Mouse (Mus musculus) brain, embryonic 14.5 days (tissue): ENCODE results near the gene Tuba4a. TPM values are rescaled to one million over a fixed set of nuclear protein-coding genes. Genes with fewer than 3 reads are reported as not detected.

Experiments used
- DNase-seq: peaks from one replicate; pipeline ENCODE4 v3.0.0-alpha.2; 2011; ENCODE audit warnings: low read depth
- CTCF ChIP-seq: fragments of 200-500 bp; IDR thresholded peaks from 2 replicates; pipeline ENCODE4 v1.5.1; 2012; ENCODE audit warnings: inconsistent platforms, mild to moderate bottlenecking, moderate library complexity, borderline replicate concordance; ENCODE audit not compliant: insufficient read depth, insufficient read length; ENCODE audit errors: extremely low read depth
- POLR2A ChIP-seq: fragments of 200-500 bp; IDR thresholded peaks from 2 replicates; pipeline ENCODE4 v1.6.1; 2012; ENCODE audit warnings: mild to moderate bottlenecking, inconsistent platforms, borderline replicate concordance; ENCODE audit not compliant: poor library complexity, insufficient read depth, insufficient read length, severe bottlenecking; ENCODE audit errors: extremely low read depth
- polyA plus RNA-seq: library from polyadenylated mRNA; depleted of rRNA; stranded (reverse); fragments of >200 nt; gene quantifications from 2 replicates; pipeline ENCODE4 v1.2.3, GENCODE M21; 2012

Gene Tuba4a
- polyA plus RNA-seq, 1 experiment: 7.9 TPM

GRCm38 (mm10) chr1:75191258-75191621 lies 28.4 kb downstream of the Tuba4a start:
- no peak for DNase-seq
- TF ChIP-seq POLR2A (no peak), CTCF (no peak)

- no peak for DNase-seq
- TF ChIP-seq CTCF (no peak), POLR2A (no peak)
Measured at GRCm38 (mm10) chr1:75190577-75190976, 29.1 kb downstream of the Tuba4a start.

GRCm38 (mm10) chr1:75187914-75188483 lies 31.7 kb downstream of the Tuba4a start:
- no peak for TF ChIP-seq CTCF
- TF ChIP-seq POLR2A: no peak

GRCm38 (mm10) chr1:75187126-75187525 lies 32.5 kb downstream of the Tuba4a start:
- peak; percentile 15 for DNase-seq
- no peak for TF ChIP-seq CTCF
- TF ChIP-seq POLR2A: no peak

More at GRCm38 (mm10) chr1:75187914-75188483, 31.7 kb downstream of the Tuba4a start:
- no peak for DNase-seq

GRCm38 (mm10) chr1:75185495-75185894 lies 34.2 kb downstream of the Tuba4a start:
- DNase-seq: no peak
- no peak for TF ChIP-seq POLR2A

GRCm38 (mm10) chr1:75182160-75182559 lies 37.5 kb downstream of the Tuba4a start:
- TF ChIP-seq CTCF (no peak), POLR2A (no peak)
- DNase-seq: no peak

GRCm38 (mm10) chr1:75181377-75181870 lies 38.2 kb downstream of the Tuba4a start:
- DNase-seq: no peak
- TF ChIP-seq CTCF (no peak), POLR2A (no peak)

GRCm38 (mm10) chr1:75180741-75181140 lies 38.9 kb downstream of the Tuba4a start:
- TF ChIP-seq POLR2A (no peak), CTCF (no peak)
- no peak for DNase-seq

GRCm38 (mm10) chr1:75180105-75180590 lies 39.5 kb downstream of the Tuba4a start, which contains the start of gene Abcb6:
Gene Abcb6, minus strand, starts transcription at chr1:75180392.
- TF ChIP-seq CTCF (no peak), POLR2A (0 out of 2 replicates have a peak, but pooled peaks have one; percentile 16)
- peak; percentile 97 for DNase-seq

- no peak for TF ChIP-seq CTCF
- no peak for TF ChIP-seq POLR2A
- DNase-seq: peak; percentile 60
Measured at GRCm38 (mm10) chr1:75179334-75180104, 40.1 kb downstream of the Tuba4a start.
